Mouse (Mus musculus) heart, postnatal 25 days (tissue): Measurements from ENCODE around the gene Ncoa3. TPM values are rescaled to one million over a fixed set of nuclear protein-coding genes. Genes with fewer than 3 reads are reported as not detected.

ENCODE experiments used
- DNase-seq: peaks from one replicate; pipeline ENCODE4 v3.0.0; 2022; ENCODE audit warnings: low spot score
- intact Hi-C: fragments of 180-260 bp; cut with DNase I; formaldehyde crosslinking; loops from one replicate; pipeline ENCODE4 v1.15.1; 2025
- total RNA-seq, 2 experiments: library from RNA; stranded (reverse); gene quantifications; 2 replicates each; pipeline ENCODE4 v1.2.3; 2021

The Ncoa3 gene
- total RNA-seq, 2 experiments from 2014 or later, result 23.8 to 29.6 TPM

- intact Hi-C loops, result loop anchor here (10.0 kb wide), 1 partner anchor 805 kb away; the partner anchor contains the start of gene Arfgef2
- DNase-seq, result no peak
Observed at GRCm38 (mm10) chr2:165999790-166000189, 7.4 kb downstream of the Ncoa3 start.

- no peak for DNase-seq
- intact Hi-C loops, result no loop called here
Observed at GRCm38 (mm10) chr2:166000242-166000641, 7.8 kb downstream of the Ncoa3 start.

GRCm38 (mm10) chr2:166000769-166001168 lies 8.3 kb downstream of the Ncoa3 start:
- intact Hi-C loops, result no loop called here
- DNase-seq, result no peak

GRCm38 (mm10) chr2:166001362-166001761 lies 8.9 kb downstream of the Ncoa3 start:
- intact Hi-C loops, result no loop called here
- DNase-seq, result no peak

GRCm38 (mm10) chr2:166001768-166002167 lies 9.3 kb downstream of the Ncoa3 start:
- intact Hi-C loops, result no loop called here
- DNase-seq, result no peak

GRCm38 (mm10) chr2:166002429-166002828 lies 10.0 kb downstream of the Ncoa3 start:
- intact Hi-C loops, result no loop called here

GRCm38 (mm10) chr2:166003004-166003403 lies 10.6 kb downstream of the Ncoa3 start:
- intact Hi-C loops, result no loop called here

More at GRCm38 (mm10) chr2:166002429-166002828, 10.0 kb downstream of the Ncoa3 start:
- DNase-seq, result no peak

GRCm38 (mm10) chr2:166007046-166007445 lies 14.6 kb downstream of the Ncoa3 start:
- no peak for DNase-seq
- intact Hi-C loops, result no loop called here

More at GRCm38 (mm10) chr2:166003004-166003403, 10.6 kb downstream of the Ncoa3 start:
- DNase-seq, result no peak

- intact Hi-C loops, result loop anchor here (2.0 kb wide), 2 partner anchors 16 to 22 kb away; partner anchors contain the start of gene Ncoa3
- DNase-seq, result no peak
Observed at GRCm38 (mm10) chr2:166008558-166009392, 16.3 kb downstream of the Ncoa3 start.

GRCm38 (mm10) chr2:166009393-166009947 lies 17.0 kb downstream of the Ncoa3 start:
- peak; percentile 59 for DNase-seq
- intact Hi-C loops, result loop anchor here (2.0 kb wide), 2 partner anchors 17 to 21 kb away; partner anchors contain the start of gene Ncoa3

- DNase-seq, result no peak
- intact Hi-C loops, result no loop called here
Observed at GRCm38 (mm10) chr2:166010321-166010720, 17.9 kb downstream of the Ncoa3 start.

GRCm38 (mm10) chr2:166011422-166011821 lies 19.0 kb downstream of the Ncoa3 start:
- intact Hi-C loops, result no loop called here
- no peak for DNase-seq

GRCm38 (mm10) chr2:166012145-166012544 lies 19.7 kb downstream of the Ncoa3 start:
- intact Hi-C loops, result no loop called here
- no peak for DNase-seq

- DNase-seq, result no peak
- intact Hi-C loops, result no loop called here
Observed at GRCm38 (mm10) chr2:166018769-166019168, 26.3 kb downstream of the Ncoa3 start.

GRCm38 (mm10) chr2:166020026-166020425 lies 27.6 kb downstream of the Ncoa3 start:
- intact Hi-C loops, result no loop called here
- DNase-seq, result no peak

- intact Hi-C loops, result no loop called here
- peak; percentile 41 for DNase-seq
Observed at GRCm38 (mm10) chr2:166021073-166021610, 28.7 kb downstream of the Ncoa3 start.

GRCm38 (mm10) chr2:166021642-166022041 lies 29.2 kb downstream of the Ncoa3 start:
- DNase-seq, result no peak
- intact Hi-C loops, result no loop called here

GRCm38 (mm10) chr2:166022327-166022726 lies 29.9 kb downstream of the Ncoa3 start:
- DNase-seq, result no peak
- intact Hi-C loops, result no loop called here

GRCm38 (mm10) chr2:166024079-166024478 lies 31.6 kb downstream of the Ncoa3 start:
- no peak for DNase-seq
- intact Hi-C loops, result no loop called here

- no peak for DNase-seq
- intact Hi-C loops, result no loop called here
Observed at GRCm38 (mm10) chr2:166024621-166025020, 32.2 kb downstream of the Ncoa3 start.

- intact Hi-C loops, result no loop called here
- DNase-seq, result no peak
Observed at GRCm38 (mm10) chr2:166025943-166026342, 33.5 kb downstream of the Ncoa3 start.
